ENCODE assay signal across 8 mouse cellular contexts in the genomic region with DNA sequence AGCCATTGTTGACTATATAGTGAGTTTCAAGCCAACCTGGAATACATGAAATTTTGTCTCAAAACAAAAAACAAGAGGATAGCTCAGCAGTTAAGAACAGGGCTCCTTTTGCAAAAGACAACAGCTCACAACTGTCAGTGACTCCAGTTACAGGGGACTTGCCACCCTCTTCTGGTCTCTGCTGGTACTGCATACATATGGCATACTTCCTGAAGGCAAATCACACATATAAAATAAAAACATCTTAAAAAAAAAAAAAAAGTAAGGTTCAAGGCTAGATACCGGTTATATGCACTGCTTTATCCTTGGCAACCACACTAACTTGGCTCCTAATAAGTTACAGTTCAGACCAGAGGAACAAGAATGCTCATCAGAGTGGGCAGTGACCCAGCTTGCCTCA. TPM values are rescaled to one million over a fixed set of nuclear protein-coding genes. Genes with fewer than 3 reads are reported as not detected.
DNase-seq lines count a peak whose midpoint lies in the region; ATAC-seq and TF ChIP-seq lines count a peak whose summit lies in the region.

No protein-coding gene starts in this region.

- 0% methylated on average over 1 of the region's 1 CpGs for WGBS in embryonic facial prominence, embryonic 12.5 days
- 3% methylated on average over 1 of the region's 1 CpGs for WGBS in limb, embryonic 14.5 days
- WGBS in midbrain, embryonic 15.5 days, result 0% methylated on average over 1 of the region's 1 CpGs

- H3K4me1 ChIP-seq in embryonic facial prominence, embryonic 12.5 days, result peaks cover 4% of the 10 kb centered on the region
- peaks cover 6% of the 10 kb centered on the region; the same call in 1 of the 2 replicates for H3K4me1 ChIP-seq in limb, embryonic 14.5 days (ENCODE audit: control insufficient read depth, insufficient read depth, low read length)
- peaks cover 21% of the 10 kb centered on the region for H3K4me1 ChIP-seq in midbrain, embryonic 15.5 days

- DNase-seq in B cell, adult 2 months, result peak; percentile 86 to 89
- DNase-seq in adrenal gland, postnatal 10 days, result peak; percentile 85
- peak; percentile 74 for DNase-seq in heart, adult 8-10 months (ENCODE audit: low spot score)
- peak; percentile 59 to 82 for DNase-seq in kidney, adult 8-10 months
- DNase-seq in limb, embryonic 14.5 days (ENCODE audit: low spot score), result peak; percentile 90
- peak; percentile 41 to 74 for DNase-seq in spleen, postnatal 14 days (ENCODE audit: low spot score in 2 of 2)

- no peaks in the 10 kb centered on the region for H3K36me3 ChIP-seq in embryonic facial prominence, embryonic 12.5 days
- H3K36me3 ChIP-seq in limb, embryonic 14.5 days (ENCODE audit: control insufficient read depth, insufficient read depth, low read length), result no peaks in the 10 kb centered on the region
- no peaks in the 10 kb centered on the region for H3K36me3 ChIP-seq in midbrain, embryonic 15.5 days (replicated peaks)

- H3K4me3 ChIP-seq in embryonic facial prominence, embryonic 12.5 days, result peak overlapping the region; percentile 50
- H3K4me3 ChIP-seq in limb, embryonic 14.5 days (replicated peaks; ENCODE audit: low read length), result peak overlapping the region; percentile 47
- H3K4me3 ChIP-seq in midbrain, embryonic 15.5 days, result peak overlapping the region; percentile 57

- ATAC-seq in embryonic facial prominence, embryonic 12.5 days (ENCODE audit: insufficient number of reproducible peaks, insufficient read depth, low FRiP score, low TSS enrichment), result no peak
- no peak for ATAC-seq in limb, embryonic 14.5 days (ENCODE audit: low FRiP score, low read depth)
- ATAC-seq in midbrain, embryonic 15.5 days (replicated peaks), result peak; percentile 4

- H3K9ac ChIP-seq in embryonic facial prominence, embryonic 12.5 days, result peak overlapping the region; percentile 50
- no peak overlapping the region for H3K9ac ChIP-seq in limb, embryonic 14.5 days (ENCODE audit: low read depth, low read length, severe bottlenecking)
- H3K9ac ChIP-seq in midbrain, embryonic 15.5 days, result peak overlapping the region; percentile 58; the same call in 1 of the 2 replicates

- TF ChIP-seq POLR2A in limb, embryonic 14.5 days (IDR thresholded peaks at IDR 0.05; ENCODE audit: borderline replicate concordance, extremely low read depth, insufficient read depth, insufficient read length), result no peak

- no peak overlapping the region for H3K27ac ChIP-seq in embryonic facial prominence, embryonic 12.5 days
- H3K27ac ChIP-seq in limb, embryonic 14.5 days (replicated peaks; ENCODE audit: low read depth, low read length), result peak overlapping the region; percentile 79; the same call in 1 of the 2 replicates
- peak overlapping the region; percentile 92 for H3K27ac ChIP-seq in midbrain, embryonic 15.5 days

- no peaks in the 10 kb centered on the region for H3K9me3 ChIP-seq in embryonic facial prominence, embryonic 12.5 days
- no peaks in the 10 kb centered on the region for H3K9me3 ChIP-seq in limb, embryonic 14.5 days (ENCODE audit: control insufficient read depth, low read length)
- H3K9me3 ChIP-seq in midbrain, embryonic 15.5 days, result no peaks in the 10 kb centered on the region

- H3K4me2 ChIP-seq in embryonic facial prominence, embryonic 12.5 days (replicated peaks), result peak overlapping the region; percentile 53
- H3K4me2 ChIP-seq in limb, embryonic 14.5 days (replicated peaks; ENCODE audit: low read depth, low read length, severe bottlenecking), result peak overlapping the region; percentile 55
- H3K4me2 ChIP-seq in midbrain, embryonic 15.5 days, result peak overlapping the region; percentile 55

- H3K27me3 ChIP-seq in embryonic facial prominence, embryonic 12.5 days, result no peaks in the 10 kb centered on the region
- H3K27me3 ChIP-seq in limb, embryonic 14.5 days (ENCODE audit: control insufficient read depth, insufficient read depth, low read length), result no peaks in the 10 kb centered on the region
- H3K27me3 ChIP-seq in midbrain, embryonic 15.5 days (replicated peaks), result no peaks in the 10 kb centered on the region

RNA-seq across cellular contexts. Expression of gene Zfp667, which starts 3.6 kb away (rescaled TPM):
- total RNA-seq in adrenal gland, postnatal 10 days (2021), result 1 to 10 TPM; 6.4 to 7.8 TPM
- 6.4 and 8.4 TPM in 2 replicates for polyA plus RNA-seq in embryonic facial prominence, embryonic 12.5 days (2016; fragmentation: Nextera tagmentation; extraction: Ambion mirVana)
- total RNA-seq in heart, adult 8-10 months (2022), result 1 to 10 TPM; 2.9 to 4.9 (median 4.2) TPM
- 3.7 and 4.7 TPM in 2 replicates for polyA plus RNA-seq in limb, embryonic 14.5 days (2012; rRNA removed)
- 8.4 and 8.5 TPM in 2 replicates for polyA plus RNA-seq in limb, embryonic 14.5 days (2014; fragmentation: Nextera tagmentation; extraction: Ambion mirVana)
- polyA plus RNA-seq in midbrain, embryonic 15.5 days (2015; fragmentation: Nextera tagmentation; extraction: Ambion mirVana), result 15.5 and 16.8 TPM in 2 replicates

RNA-seq across cellular contexts. Expression of gene Epp13, which starts 30.2 kb away (rescaled TPM):
- total RNA-seq in adrenal gland, postnatal 10 days (2021), result not detected
- polyA plus RNA-seq in embryonic facial prominence, embryonic 12.5 days (2016; fragmentation: Nextera tagmentation; extraction: Ambion mirVana), result not detected in 2 replicates
- total RNA-seq in heart, adult 8-10 months (2022), result not detected
- polyA plus RNA-seq in limb, embryonic 14.5 days (2012; rRNA removed), result not detected in 2 replicates
- polyA plus RNA-seq in limb, embryonic 14.5 days (2014; fragmentation: Nextera tagmentation; extraction: Ambion mirVana), result not detected in 2 replicates
- not detected in 2 replicates for polyA plus RNA-seq in midbrain, embryonic 15.5 days (2015; fragmentation: Nextera tagmentation; extraction: Ambion mirVana)

RNA-seq across cellular contexts. Expression of gene Zfp583, which starts 48.3 kb away (rescaled TPM):
- total RNA-seq in adrenal gland, postnatal 10 days (2021), result 1 to 10 TPM; 2.7 to 3.1 TPM
- 8.6 and 9.4 TPM in 2 replicates for polyA plus RNA-seq in embryonic facial prominence, embryonic 12.5 days (2016; fragmentation: Nextera tagmentation; extraction: Ambion mirVana)
- total RNA-seq in heart, adult 8-10 months (2022), result 1 to 10 TPM; 1.7 to 3.2 (median 1.9) TPM
- 6.1 and 6.2 TPM in 2 replicates for polyA plus RNA-seq in limb, embryonic 14.5 days (2012; rRNA removed)
- polyA plus RNA-seq in limb, embryonic 14.5 days (2014; fragmentation: Nextera tagmentation; extraction: Ambion mirVana), result 5.4 and 6.4 TPM in 2 replicates
- polyA plus RNA-seq in midbrain, embryonic 15.5 days (2015; fragmentation: Nextera tagmentation; extraction: Ambion mirVana), result 14.6 TPM in 2 replicates
